Mouse (Mus musculus) activated CD4-positive, CD25-positive, alpha-beta regulatory T cell, adult 4 months (primary cell): Measurements from ENCODE around the gene Zfp976. TPM values are rescaled to one million over a fixed set of nuclear protein-coding genes. Genes with fewer than 3 reads are reported as not detected.
"Not testable (repeated sequence)": the region's sequence is repeated elsewhere in the genome, so short reads cannot be mapped to it uniquely, and the experiment has no call there.

ENCODE experiments used
- ATAC-seq: one replicate; pipeline ENCODE4 v1.8.0; 2017
- polyA plus RNA-seq, 2 experiments: library from polyadenylated mRNA; unstranded; fragments of 100-300 nt; shearing (Covaris generic); gene quantifications; one replicate each; pipeline ENCODE4 v1.2.1; 2017

The Zfp976 gene
- polyA plus RNA-seq = under 1 TPM; 0.53 to 0.55 TPM

- ATAC-seq = peak; percentile 54
Observed at GRCm38 (mm10) chr7:42642152-42643115, at the start of gene Zfp976. Zfp976 (minus strand) TSS chr7:42642588.

GRCm38 (mm10) chr7:42680081-42680480, 37.7 kb upstream of the Zfp976 start:
- not testable (repeated sequence) for ATAC-seq

- not testable (repeated sequence) for ATAC-seq
Observed at GRCm38 (mm10) chr7:42679646-42680045, 37.3 kb upstream of the Zfp976 start.

- not testable (repeated sequence) for ATAC-seq
Observed at GRCm38 (mm10) chr7:42660140-42660539, 17.8 kb upstream of the Zfp976 start.

GRCm38 (mm10) chr7:42655211-42655610, 12.8 kb upstream of the Zfp976 start:
- not testable (repeated sequence) for ATAC-seq

GRCm38 (mm10) chr7:42643120-42643620, 782 bp upstream of the Zfp976 start:
- not testable (repeated sequence) for ATAC-seq

GRCm38 (mm10) chr7:42631031-42631430, 11.4 kb downstream of the Zfp976 start:
- ATAC-seq = not testable (repeated sequence)

- ATAC-seq = not testable (repeated sequence)
Observed at GRCm38 (mm10) chr7:42595666-42596065, 46.7 kb downstream of the Zfp976 start.

- not testable (repeated sequence) for ATAC-seq
Observed at GRCm38 (mm10) chr7:42592413-42592812, 50.0 kb downstream of the Zfp976 start, which contains the start of gene Zfp977. Zfp977 (minus strand) TSS chr7:42592547.

GRCm38 (mm10) chr7:42591311-42591710, 51.1 kb downstream of the Zfp976 start:
- not testable (repeated sequence) for ATAC-seq

- ATAC-seq = no peak
Observed at GRCm38 (mm10) chr7:42578488-42578887, 63.9 kb downstream of the Zfp976 start, which contains the start of gene Gm21028. Gm21028 (minus strand) TSS chr7:42578588.

Other genes with a start within 250 kb of the Zfp976 start
- not detected for gene 4933421I07Rik, start 194.5 kb downstream of the Zfp976 start, polyA plus RNA-seq
- gene Zfp141, start 136.8 kb downstream of the Zfp976 start, polyA plus RNA-seq = 10 to 100 TPM; 24.8 to 36.4 TPM
- gene Gm21028, start 64.0 kb downstream of the Zfp976 start, polyA plus RNA-seq = not detected
- gene Zfp977, start 50.0 kb downstream of the Zfp976 start, polyA plus RNA-seq = not detected
- 1 to 10 TPM; 2.6 to 2.9 TPM for gene Zfp975, start 50.2 kb upstream of the Zfp976 start, polyA plus RNA-seq
- not detected for gene Gm17067, start 84.4 kb upstream of the Zfp976 start, polyA plus RNA-seq
- gene Vmn2r62, start 150.9 kb upstream of the Zfp976 start, polyA plus RNA-seq = not detected
- gene Gm2381, start 224.6 kb upstream of the Zfp976 start, polyA plus RNA-seq = under 1 TPM in 1 of 2 experiments, not detected in 1; 0.09 TPM